Mouse (Mus musculus) E14TG2a.4 (cell line): ENCODE measurements around the gene Adprhl1.

Source experiments
- H3K27me3 ChIP-seq: 2 replicates; pipeline ENCODE4 v1.6.1; 2014; ENCODE audit warnings: low read length, control low read depth; ENCODE audit not compliant: insufficient read depth
- H3K36me3 ChIP-seq: 2 replicates; pipeline ENCODE4 v1.6.1; 2014; ENCODE audit warnings: low read length, control low read depth; ENCODE audit not compliant: insufficient read depth
- H3K4me1 ChIP-seq: replicated peaks from 2 replicates; pipeline ENCODE4 v1.6.1; 2014; ENCODE audit warnings: low read depth, low read length, control low read depth
- H3K4me3 ChIP-seq: replicated peaks from 2 replicates; pipeline ENCODE4 v1.5.1; 2014; ENCODE audit warnings: mild to moderate bottlenecking, low read length
- H3K9me3 ChIP-seq: 2 replicates; pipeline ENCODE4 v1.6.1; 2014; ENCODE audit warnings: low read length, control low read depth
- CTCF ChIP-seq: conservative IDR thresholded peaks from 2 replicates; pipeline ENCODE4 v1.5.1; 2014; ENCODE audit warnings: low read length
- NANOG ChIP-seq: IDR thresholded peaks from 2 replicates; pipeline ENCODE4 v1.6.1; 2014; ENCODE audit warnings: borderline replicate concordance, low read length, mixed read lengths
- POU5F1 ChIP-seq: IDR thresholded peaks from 2 replicates; pipeline ENCODE4 v1.6.1; 2014; ENCODE audit warnings: low read length, borderline replicate concordance

Gene Adprhl1

DNA sequence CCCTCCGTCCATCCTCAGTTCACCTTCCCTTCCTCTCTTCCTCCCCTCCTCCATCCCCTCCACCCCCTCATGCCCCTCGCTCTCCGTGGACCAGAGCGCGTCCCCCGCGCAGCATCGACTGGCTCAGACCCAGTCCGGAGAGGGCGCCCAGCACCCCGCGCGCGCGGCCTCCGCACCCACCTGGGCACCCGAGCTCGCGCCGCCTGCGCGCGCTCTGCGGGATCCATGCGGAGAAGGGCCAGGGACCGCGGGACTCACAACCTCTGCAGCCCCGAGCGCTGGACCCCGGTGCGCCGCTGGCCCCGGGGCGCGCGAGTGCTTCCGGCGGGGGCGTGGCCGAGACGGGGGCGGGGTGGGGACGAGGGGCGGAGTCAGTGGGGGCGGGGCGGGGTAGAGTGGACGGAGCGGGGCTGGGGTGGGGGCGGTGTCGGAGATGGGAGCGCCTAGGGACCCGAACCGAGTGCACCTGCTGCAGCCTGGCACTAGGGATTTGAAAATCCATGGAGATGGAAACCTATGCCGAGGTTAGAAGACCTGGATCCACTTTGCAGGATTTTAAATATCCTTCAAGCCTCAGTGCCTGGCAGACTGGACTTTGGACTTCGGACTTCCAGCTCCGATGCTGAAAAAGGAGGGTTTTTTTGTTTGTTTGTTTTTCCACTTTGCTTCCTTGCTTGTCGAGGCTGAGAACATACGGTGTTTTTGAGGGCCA lies 53.5 kb downstream of the Adprhl1 start, which contains the start of gene Grtp1:
TSS of gene Grtp1 (minus strand) at position 320 of the 712 bp plus-strand sequence.
- Histone ChIP-seq H3K4me3 (peak within 1 kb of the TSS; percentile 95), H3K27me3 (no peaks in the 10 kb centered on the region), H3K4me1 (peaks cover 79% of the 10 kb centered on the region), H3K36me3 (peaks cover 41% of the 10 kb centered on the region), H3K9me3 (peaks cover 3% of the 10 kb centered on the region; the same call in 1 of the 2 replicates)
- TF ChIP-seq POU5F1 (no peak), NANOG (no peak), CTCF (no peak)

- no peak for TF ChIP-seq POU5F1
- no peak for TF ChIP-seq NANOG
- TF ChIP-seq CTCF: no peak
Measured at GRCm38 (mm10) chr8:13199385-13200061, 54.4 kb downstream of the Adprhl1 start.

DNA sequence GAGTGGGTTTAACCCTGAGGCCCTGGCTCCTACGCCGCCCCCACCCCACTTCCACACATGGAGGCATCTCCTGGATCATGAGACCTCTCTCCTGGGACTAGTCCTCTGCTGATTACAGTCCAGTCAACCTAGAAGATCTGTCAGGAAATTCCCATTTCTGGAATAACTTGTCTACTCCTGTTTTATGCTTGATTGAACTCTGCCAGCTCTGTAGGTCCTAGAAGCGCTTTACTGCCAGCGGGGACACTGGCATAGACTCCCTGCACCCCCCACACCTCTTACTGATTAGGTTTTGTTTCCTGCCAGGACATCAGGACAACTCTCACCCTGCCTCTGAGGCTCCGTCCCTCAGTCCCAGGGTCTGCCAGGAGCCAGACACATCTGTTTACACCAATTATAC lies 56.5 kb downstream of the Adprhl1 start:
- TF ChIP-seq CTCF (no peak), POU5F1 (no peak), NANOG (no peak)
- H3K36me3 ChIP-seq: peaks cover 46% of the 10 kb centered on the region
- H3K4me3 ChIP-seq: no peak overlapping the region
- no peaks in the 10 kb centered on the region for H3K27me3 ChIP-seq
- no peaks in the 10 kb centered on the region for H3K9me3 ChIP-seq
- peaks cover 80% of the 10 kb centered on the region for H3K4me1 ChIP-seq

More at GRCm38 (mm10) chr8:13199385-13200061, 54.4 kb downstream of the Adprhl1 start:
- H3K4me1 ChIP-seq: peaks cover 79% of the 10 kb centered on the region
- H3K4me3 ChIP-seq: peak overlapping the region; percentile 95
- H3K9me3 ChIP-seq: peaks cover 3% of the 10 kb centered on the region; the same call in 1 of the 2 replicates
- H3K27me3 ChIP-seq: no peaks in the 10 kb centered on the region
- peaks cover 41% of the 10 kb centered on the region for H3K36me3 ChIP-seq

DNA sequence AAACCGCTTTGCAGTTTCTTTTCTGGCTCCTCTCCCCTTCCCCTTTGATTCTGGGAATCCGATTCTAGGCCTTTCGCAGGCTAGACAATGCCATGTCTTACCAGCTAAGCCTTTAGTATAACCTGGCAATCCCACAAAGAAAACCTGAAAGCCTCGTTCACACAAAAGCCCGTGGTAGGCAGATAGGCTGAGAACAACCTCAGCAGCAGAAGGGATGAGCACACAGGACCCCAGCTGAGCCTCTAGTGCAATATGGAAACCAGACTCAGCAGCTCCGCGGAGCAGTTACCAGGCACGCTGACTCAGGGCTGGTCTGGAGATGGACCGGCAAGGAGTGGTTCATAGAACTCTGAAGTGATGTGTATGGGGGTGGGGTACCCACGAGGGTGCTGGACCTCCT lies 59.1 kb downstream of the Adprhl1 start:
- H3K27me3 ChIP-seq: no peaks in the 10 kb centered on the region
- H3K4me1 ChIP-seq: peaks cover 93% of the 10 kb centered on the region
- H3K36me3 ChIP-seq: peaks cover 72% of the 10 kb centered on the region
- no peaks in the 10 kb centered on the region for H3K9me3 ChIP-seq
- TF ChIP-seq NANOG: no peak
- no peak for TF ChIP-seq POU5F1
- TF ChIP-seq CTCF: no peak
- H3K4me3 ChIP-seq: peak overlapping the region; percentile 48

DNA sequence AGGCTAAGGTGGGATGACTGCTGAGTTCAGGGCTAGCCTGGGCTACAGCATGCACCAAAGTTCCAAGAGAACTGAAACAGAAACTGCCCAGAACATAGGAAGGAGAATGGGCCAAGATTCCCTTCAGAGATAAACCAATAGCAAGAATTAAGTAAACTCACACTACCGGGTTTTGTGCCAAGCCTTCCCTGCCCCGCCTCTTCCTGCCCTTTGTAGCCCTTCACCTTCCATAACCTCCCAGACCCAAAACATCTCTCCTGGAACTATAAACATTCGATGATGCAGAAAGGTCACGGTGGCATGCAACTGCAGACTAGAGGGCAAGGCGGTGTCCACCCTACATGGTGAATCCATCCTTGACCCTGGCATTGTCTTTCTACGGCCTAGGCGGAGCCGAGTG lies 63.7 kb downstream of the Adprhl1 start:
- peak overlapping the region; percentile 43 for H3K4me3 ChIP-seq
- no peaks in the 10 kb centered on the region for H3K9me3 ChIP-seq
- peaks cover 84% of the 10 kb centered on the region for H3K36me3 ChIP-seq
- TF ChIP-seq NANOG (no peak), CTCF (no peak), POU5F1 (no peak)
- H3K4me1 ChIP-seq: peaks cover 79% of the 10 kb centered on the region
- H3K27me3 ChIP-seq: no peaks in the 10 kb centered on the region

DNA sequence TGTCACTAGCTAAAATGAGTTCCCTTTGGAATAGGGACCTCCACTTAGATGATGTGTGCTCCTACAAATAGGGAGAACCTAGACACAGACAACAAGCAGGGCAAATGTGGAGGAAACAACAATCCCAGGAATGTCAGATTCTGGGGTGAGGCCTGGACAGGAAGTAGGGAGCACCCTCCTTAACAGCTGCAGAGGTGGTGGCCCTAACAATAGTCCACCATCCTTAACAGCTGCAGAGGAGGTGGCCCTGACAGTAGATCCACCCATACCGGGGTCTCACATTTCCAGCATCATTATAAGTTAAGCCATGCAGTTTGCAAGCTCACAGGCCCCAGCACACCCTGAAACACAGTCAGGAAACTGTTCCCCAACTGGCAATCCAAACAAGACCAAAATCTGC lies 65.1 kb downstream of the Adprhl1 start:
- peaks cover 67% of the 10 kb centered on the region for H3K4me1 ChIP-seq
- TF ChIP-seq CTCF (no peak), NANOG (no peak), POU5F1 (no peak)
- no peaks in the 10 kb centered on the region for H3K27me3 ChIP-seq
- no peaks in the 10 kb centered on the region for H3K9me3 ChIP-seq
- peaks cover 97% of the 10 kb centered on the region for H3K36me3 ChIP-seq
- H3K4me3 ChIP-seq: no peak overlapping the region

GRCm38 (mm10) chr8:13188052-13188555 lies 65.9 kb downstream of the Adprhl1 start:
- no peaks in the 10 kb centered on the region for H3K9me3 ChIP-seq

GRCm38 (mm10) chr8:13187638-13188037 lies 66.3 kb downstream of the Adprhl1 start:
- Histone ChIP-seq H3K9me3 (no peaks in the 10 kb centered on the region), H3K4me1 (peaks cover 62% of the 10 kb centered on the region), H3K27me3 (no peaks in the 10 kb centered on the region), H3K4me3 (no peak overlapping the region), H3K36me3 (peaks cover 99% of the 10 kb centered on the region)
- TF ChIP-seq POU5F1 (no peak), NANOG (no peak), CTCF (no peak)

More at GRCm38 (mm10) chr8:13188052-13188555, 65.9 kb downstream of the Adprhl1 start:
- Histone ChIP-seq H3K36me3 (peaks cover 99% of the 10 kb centered on the region), H3K4me3 (no peak overlapping the region), H3K4me1 (peaks cover 66% of the 10 kb centered on the region), H3K27me3 (no peaks in the 10 kb centered on the region)
- no peak for TF ChIP-seq CTCF
